Comparison of ENCODE assay signal across 8 mouse cellular contexts in genomic region chr5:142814161-142814651, GRCm38 (mm10). TPM values are rescaled to one million over a fixed set of nuclear protein-coding genes. Genes with fewer than 3 reads are reported as not detected.
A peak's percentile ranks its signal among the peaks of the same experiment; 100 is the strongest.
DNase-seq lines count a peak whose midpoint lies in the region; ATAC-seq and TF ChIP-seq lines count a peak whose summit lies in the region.

No protein-coding gene starts in this region.

- peak overlapping the region; percentile 93 for H3K4me2 ChIP-seq in forebrain, postnatal 0 days (ENCODE audit: low read depth)
- peak overlapping the region; percentile 79 for H3K4me2 ChIP-seq in hindbrain, embryonic 16.5 days (ENCODE audit: low read length)
- H3K4me2 ChIP-seq in liver, embryonic 13.5 days, result peak overlapping the region; percentile 68
- peak overlapping the region; percentile 96 for H3K4me2 ChIP-seq in neural tube, embryonic 12.5 days (replicated peaks)

- H3K9ac ChIP-seq in forebrain, postnatal 0 days, result peak overlapping the region; percentile 100
- peak overlapping the region; percentile 100 for H3K9ac ChIP-seq in hindbrain, embryonic 16.5 days (ENCODE audit: low read depth, low read length)
- H3K9ac ChIP-seq in liver, embryonic 13.5 days, result peak overlapping the region; percentile 77
- H3K9ac ChIP-seq in neural tube, embryonic 12.5 days, result peak overlapping the region; percentile 100

- WGBS in forebrain, postnatal 0 days, result 0% methylated on average over 22 of the region's 22 CpGs
- 1% methylated on average over 22 of the region's 22 CpGs for WGBS in hindbrain, embryonic 16.5 days
- under 1% methylated on average over 22 of the region's 22 CpGs for WGBS in liver, embryonic 13.5 days (ENCODE audit: insufficient replicate concordance)
- WGBS in neural tube, embryonic 12.5 days, result under 1% methylated on average over 22 of the region's 22 CpGs

- peak; percentile 71 to 75 for DNase-seq in adrenal gland, postnatal 36 days
- DNase-seq in forebrain, postnatal 0 days, result peak; percentile 73
- DNase-seq in liver, embryonic 13.5 days, result no peak
- no peak for DNase-seq in spleen, postnatal 10 days (ENCODE audit: low spot score in 2 of 2)

- no peak for TF ChIP-seq CTCF in forebrain, postnatal 0 days (IDR thresholded peaks at IDR 0.05; ENCODE audit: low read depth)

- peaks cover 91% of the 10 kb centered on the region for H3K27me3 ChIP-seq in megakaryocyte, embryonic 14.5 days (replicated peaks)
- no peaks in the 10 kb centered on the region for H3K27me3 ChIP-seq in forebrain, postnatal 0 days (ENCODE audit: insufficient read depth, low read length)
- no peaks in the 10 kb centered on the region for H3K27me3 ChIP-seq in hindbrain, embryonic 16.5 days (replicated peaks; ENCODE audit: control insufficient read depth, insufficient read depth, low read length)
- H3K27me3 ChIP-seq in liver, embryonic 13.5 days, result peaks cover 100% of the 10 kb centered on the region
- H3K27me3 ChIP-seq in neural tube, embryonic 12.5 days (replicated peaks), result no peaks in the 10 kb centered on the region

- no peaks in the 10 kb centered on the region for H3K36me3 ChIP-seq in megakaryocyte, embryonic 14.5 days (replicated peaks; ENCODE audit: low read length)
- H3K36me3 ChIP-seq in forebrain, postnatal 0 days (ENCODE audit: insufficient read depth), result peaks cover 11% of the 10 kb centered on the region
- 0 out of 2 replicates have a peak, but pooled peaks cover 3% of the 10 kb centered on the region for H3K36me3 ChIP-seq in hindbrain, embryonic 16.5 days (ENCODE audit: control insufficient read depth, insufficient read depth, low read length)
- H3K36me3 ChIP-seq in liver, embryonic 13.5 days, result no peaks in the 10 kb centered on the region
- H3K36me3 ChIP-seq in neural tube, embryonic 12.5 days, result peaks cover 24% of the 10 kb centered on the region

- peak overlapping the region; percentile 93 for H3K4me3 ChIP-seq in megakaryocyte, embryonic 14.5 days (replicated peaks)
- H3K4me3 ChIP-seq in forebrain, postnatal 0 days (ENCODE audit: low read depth, low read length), result peak overlapping the region; percentile 83
- peak overlapping the region; percentile 92 for H3K4me3 ChIP-seq in hindbrain, embryonic 16.5 days (ENCODE audit: low read length)
- H3K4me3 ChIP-seq in liver, embryonic 13.5 days (replicated peaks), result peak overlapping the region; percentile 64
- peak overlapping the region; percentile 88 for H3K4me3 ChIP-seq in neural tube, embryonic 12.5 days

- H3K4me1 ChIP-seq in megakaryocyte, embryonic 14.5 days, result peaks cover 48% of the 10 kb centered on the region
- peaks cover 29% of the 10 kb centered on the region for H3K4me1 ChIP-seq in forebrain, postnatal 0 days (ENCODE audit: insufficient read depth)
- peaks cover 37% of the 10 kb centered on the region for H3K4me1 ChIP-seq in hindbrain, embryonic 16.5 days (ENCODE audit: control insufficient read depth, insufficient read depth, low read depth, low read length)
- peaks cover 64% of the 10 kb centered on the region for H3K4me1 ChIP-seq in liver, embryonic 13.5 days (replicated peaks)
- H3K4me1 ChIP-seq in neural tube, embryonic 12.5 days, result peaks cover 39% of the 10 kb centered on the region

- peak overlapping the region; percentile 100 for H3K27ac ChIP-seq in forebrain, postnatal 0 days (ENCODE audit: low read depth, low read length)
- H3K27ac ChIP-seq in hindbrain, embryonic 16.5 days (ENCODE audit: low read depth, low read length), result peak overlapping the region; percentile 100
- H3K27ac ChIP-seq in liver, embryonic 13.5 days, result no peak overlapping the region; the same call in 1 of the 2 replicates
- peak overlapping the region; percentile 100 for H3K27ac ChIP-seq in neural tube, embryonic 12.5 days

- H3K9me3 ChIP-seq in megakaryocyte, embryonic 14.5 days, result no peaks in the 10 kb centered on the region
- no peaks in the 10 kb centered on the region for H3K9me3 ChIP-seq in forebrain, postnatal 0 days (ENCODE audit: low read length)
- no peaks in the 10 kb centered on the region for H3K9me3 ChIP-seq in hindbrain, embryonic 16.5 days (ENCODE audit: control insufficient read depth, low read length)
- no peaks in the 10 kb centered on the region for H3K9me3 ChIP-seq in liver, embryonic 13.5 days (replicated peaks)
- H3K9me3 ChIP-seq in neural tube, embryonic 12.5 days, result no peaks in the 10 kb centered on the region

- no peak for ATAC-seq in megakaryocyte, adult 5-6 weeks (ENCODE audit: poor library complexity, severe bottlenecking)
- ATAC-seq in forebrain, postnatal 0 days, result no peak
- no peak for ATAC-seq in hindbrain, embryonic 16.5 days
- no peak for ATAC-seq in liver, embryonic 13.5 days (ENCODE audit: low read depth)
- ATAC-seq in neural tube, embryonic 12.5 days (ENCODE audit: low FRiP score, low read depth), result no peak

RNA-seq across cellular contexts. Expression of gene Tnrc18, which starts 3.3 kb away (rescaled TPM):
- 32.1 and 36.1 TPM in 2 replicates for polyA plus RNA-seq in megakaryocyte, embryonic 14.5 days (2012; ENCODE audit: insufficient read depth, low replicate concordance)
- 28.2 and 38.6 TPM in 2 replicates for total RNA-seq in megakaryocyte, adult 5-6 weeks (2015)
- 20.0 and 20.4 TPM in 2 replicates for total RNA-seq in megakaryocyte, adult 5-6 weeks (2017)
- 10 to 100 TPM; 79.8 to 81.9 TPM for total RNA-seq in adrenal gland, postnatal 36 days (2021)
- total RNA-seq in forebrain, postnatal 0 days (2014; rRNA removed), result 99.7 and 116 TPM in 2 replicates
- polyA plus RNA-seq in forebrain, postnatal 0 days (2015; fragmentation: Nextera tagmentation; extraction: Ambion mirVana), result 14.9 and 23.4 TPM in 2 replicates
- 19.7 and 23.8 TPM in 2 replicates for polyA plus RNA-seq in hindbrain, embryonic 16.5 days (2015; fragmentation: Nextera tagmentation; extraction: Ambion mirVana)
- polyA plus RNA-seq in liver, embryonic 13.5 days (2015; fragmentation: Nextera tagmentation; extraction: Ambion mirVana), result 2.4 and 2.5 TPM in 2 replicates
- 51.5 and 57.5 TPM in 2 replicates for polyA plus RNA-seq in neural tube, embryonic 12.5 days (2016; fragmentation: Nextera tagmentation; extraction: Ambion mirVana)

Comparison
In these comparisons a context has a peak if more than half of its experiments do, and no peak if none do; other contexts are left out.
1. DNase-seq: peak in adrenal gland, postnatal 36 days (2 of 2) and forebrain, postnatal 0 days (single experiment); none in liver, embryonic 13.5 days (single experiment) and spleen, postnatal 10 days (0 of 2).
2. Peak in every context shown above with its lines, with median percentiles within 50 percentile points of each other: H3K4me3 ChIP-seq, H3K4me2 ChIP-seq and H3K9ac ChIP-seq.